Mouse (Mus musculus) ovary, adult 2 months (tissue): ENCODE results near the gene Commd7. TPM values are rescaled to one million over a fixed set of nuclear protein-coding genes. Genes with fewer than 3 reads are reported as not detected.

Experiments
- polyA plus RNA-seq: library from polyadenylated mRNA; depleted of rRNA; stranded (reverse); fragments of >200 nt; gene quantifications from 2 replicates; pipeline ENCODE4 v1.2.3, GENCODE M21; 2012; rRNA removed

Commd7 gene
- 16.8 and 17.8 TPM in 2 replicates for polyA plus RNA-seq

GRCm38 (mm10) chr2:153631976-153632870 is at the start of gene Commd7:
Commd7 (minus strand) TSS chr2:153632781.

DNA sequence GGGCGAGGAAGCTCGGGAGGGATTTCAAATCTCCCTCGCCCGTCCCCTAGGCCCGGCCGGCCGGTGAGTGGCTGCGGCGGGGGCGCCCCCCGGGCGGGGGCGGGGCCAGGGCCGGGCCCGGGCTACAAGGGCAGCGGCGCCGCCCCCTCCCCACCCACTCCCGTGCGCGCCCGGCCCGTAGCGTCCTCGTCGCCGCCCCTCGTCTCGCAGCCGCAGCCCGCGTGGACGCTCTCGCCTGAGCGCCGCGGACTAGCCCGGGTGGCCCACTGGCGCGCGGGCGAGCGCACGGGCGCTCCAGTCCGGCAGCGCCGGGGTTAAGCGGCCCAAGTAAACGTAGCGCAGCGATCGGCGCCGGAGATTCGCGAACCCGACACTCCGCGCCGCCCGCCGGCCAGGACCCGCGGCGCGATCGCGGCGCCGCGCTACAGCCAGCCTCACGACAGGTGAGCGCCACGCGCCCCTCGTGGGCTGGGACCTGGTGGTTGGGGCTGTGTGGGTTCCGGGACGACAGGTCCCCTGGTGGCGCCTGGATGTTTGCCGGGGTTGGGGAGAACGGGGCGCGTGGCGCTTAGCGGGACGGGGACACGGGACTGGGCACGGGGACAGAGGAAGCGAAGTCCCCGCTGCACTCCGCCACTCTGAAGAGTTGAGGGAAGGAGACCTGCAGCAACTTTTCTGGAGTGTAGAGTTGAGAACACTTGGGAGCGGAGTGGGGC is 16.9 kb upstream of the Commd7 start, which contains the start of gene Dnmt3b:
Dnmt3b (plus strand) TSS at position 153 of the 716 bp plus-strand sequence.

Other genes with a start within 250 kb of the Commd7 start
- gene 4930404H24Rik, start 140.0 kb downstream of the Commd7 start, polyA plus RNA-seq = not detected in 2 replicates
- 15.1 and 25.6 TPM in 2 replicates for gene Nol4l, start 102.8 kb downstream of the Commd7 start, polyA plus RNA-seq
- gene Dnmt3b, start 16.7 kb upstream of the Commd7 start, polyA plus RNA-seq = 4.4 and 5.1 TPM in 2 replicates
- gene Dnmt3c, start 63.9 kb upstream of the Commd7 start, polyA plus RNA-seq = 0.16 TPM in 1 of 2 replicates, not detected in the other
- gene Mapre1, start 108.5 kb upstream of the Commd7 start, polyA plus RNA-seq = 7.8 and 8.9 TPM in 2 replicates
- gene Efcab8, start 147.2 kb upstream of the Commd7 start, polyA plus RNA-seq = 0.08 and 0.43 TPM in 2 replicates
- not detected in 2 replicates for gene Sun5, start 238.3 kb upstream of the Commd7 start, polyA plus RNA-seq
- gene Bpifb2, start 242.3 kb upstream of the Commd7 start, polyA plus RNA-seq = 0.09 TPM in 1 of 2 replicates, not detected in the other